Mouse (Mus musculus) thymus, adult 2 months (tissue): ENCODE results near the gene Tmtc1.

Source experiments
- CTCF ChIP-seq: fragments of 200-500 bp; IDR thresholded peaks from 2 replicates; pipeline ENCODE4 v1.5.1; 2012; ENCODE audit warnings: mild to moderate bottlenecking, control low read depth, low read length, moderate library complexity, borderline replicate concordance; ENCODE audit not compliant: control insufficient read depth, poor library complexity, insufficient read depth; ENCODE audit errors: extremely low read depth
- POLR2A ChIP-seq: fragments of 200-500 bp; IDR thresholded peaks from 2 replicates; pipeline ENCODE4 v1.6.1; 2012; ENCODE audit warnings: mild to moderate bottlenecking, low read length, control low read depth, moderate library complexity; ENCODE audit not compliant: control insufficient read depth, poor library complexity, insufficient read depth; ENCODE audit errors: extremely low read depth

- TF ChIP-seq CTCF (no peak), POLR2A (no peak)
Measured at GRCm38 (mm10) chr6:148297086-148297485, 147.1 kb downstream of the Tmtc1 start.
